In the genomic region with DNA sequence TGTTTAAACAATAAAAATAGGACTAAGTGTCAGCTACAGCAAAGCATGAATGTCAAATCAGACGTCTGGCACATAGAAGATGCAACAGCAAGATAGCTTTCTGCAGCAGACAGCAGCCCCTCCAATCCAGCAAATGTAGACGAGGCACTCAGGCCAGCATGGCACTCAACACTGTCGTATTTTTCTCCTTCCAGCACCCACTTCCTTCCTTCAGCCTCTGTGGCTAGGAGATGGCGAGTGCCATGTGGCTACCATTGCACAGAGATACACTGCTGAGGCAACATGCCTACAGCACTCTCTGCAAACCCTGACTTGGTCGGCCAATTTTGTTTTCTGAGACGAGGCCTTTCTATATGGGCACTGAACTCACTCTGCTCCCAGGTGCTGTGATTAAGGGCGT, we compare ENCODE assay signal across 30 mouse cellular contexts.
"Had no signal": no experiment of that assay in that cellular context is flagged by ENCODE, and none has a peak within 500 bp of the region (broad histone marks: within the 10 kb centered on the region; RNA-seq: fewer than 3 reads in every experiment).

No protein-coding gene starts in this region.

- H3K9me3 ChIP-seq: heart, embryonic 12.5 days; heart, embryonic 13.5 days; heart, embryonic 15.5 days; hindbrain, embryonic 10.5 days; hindbrain, embryonic 12.5 days; hindbrain, embryonic 13.5 days; hindbrain, embryonic 15.5 days; intestine, embryonic 15.5 days; kidney, embryonic 15.5 days had no signal

- H3K27me3 ChIP-seq: heart, embryonic 12.5 days; heart, embryonic 13.5 days; heart, embryonic 15.5 days; hindbrain, embryonic 12.5 days; hindbrain, embryonic 13.5 days; hindbrain, embryonic 15.5 days; intestine, embryonic 15.5 days; kidney, embryonic 15.5 days had no signal

- H3K4me1 ChIP-seq: heart, embryonic 12.5 days; heart, embryonic 13.5 days; heart, embryonic 15.5 days; hindbrain, embryonic 10.5 days; hindbrain, embryonic 12.5 days; hindbrain, embryonic 13.5 days; hindbrain, embryonic 15.5 days; intestine, embryonic 15.5 days; kidney, embryonic 15.5 days had no signal

- DNase-seq: heart, postnatal 10 days; heart, postnatal 14 days; heart, postnatal 36 days; heart, postnatal 4 days; kidney, adult 11 months; kidney, adult 18-20 months; kidney, adult 2 months; kidney, adult 8-10 months; kidney, adult 9 months; kidney, postnatal 10 days; kidney, postnatal 14 days; kidney, postnatal 25 days; kidney, postnatal 36 days; kidney, postnatal 4 days had no signal

- H3K4me3 ChIP-seq: heart, embryonic 12.5 days; heart, embryonic 13.5 days; heart, embryonic 15.5 days; hindbrain, embryonic 10.5 days; hindbrain, embryonic 12.5 days; hindbrain, embryonic 13.5 days; hindbrain, embryonic 15.5 days; intestine, embryonic 15.5 days; kidney, embryonic 15.5 days; layer of hippocampus, adult 2 months; left cerebral cortex, adult 2 months had no signal

- ATAC-seq: hindbrain, embryonic 16.5 days; hindbrain, postnatal 0 days; inflammation-experienced regulatory T-cells, adult 6 months; intestine, embryonic 15.5 days; intestine, embryonic 16.5 days; intestine, postnatal 0 days had no signal
